Mouse (Mus musculus) hindbrain, postnatal 0 days (tissue): ENCODE data around the gene Syngr1. TPM values are rescaled to one million over a fixed set of nuclear protein-coding genes. Genes with fewer than 3 reads are reported as not detected.

Source experiments
- ATAC-seq: fragments of 200-750 bp; cut with Nextera tagmentation; 2 replicates; pipeline ENCODE4 v1.8.0; 2017; ENCODE audit warnings: mild to moderate bottlenecking, moderate TSS enrichment, moderate library complexity
- DNase-seq: peaks from one replicate; pipeline ENCODE4 v3.0.0-alpha.2; 2015; ENCODE audit warnings: low spot score
- H3K27ac ChIP-seq: fragments of 300-500 bp; sonication (generic); 2 replicates; pipeline ENCODE4 v1.5.1; 2014; ENCODE audit warnings: mild to moderate bottlenecking
- H3K27me3 ChIP-seq: fragments of 300-500 bp; sonication (generic); 2 replicates; pipeline ENCODE4 v1.6.1; 2014; ENCODE audit warnings: low read length, mixed read lengths; ENCODE audit not compliant: insufficient read depth
- H3K36me3 ChIP-seq: fragments of 300-500 bp; sonication (generic); 2 replicates; pipeline ENCODE4 v1.6.1; 2014; ENCODE audit warnings: low read length, mixed read lengths; ENCODE audit not compliant: insufficient read depth
- H3K4me1 ChIP-seq: fragments of 300-500 bp; sonication (generic); 2 replicates; pipeline ENCODE4 v1.6.1; 2014; ENCODE audit warnings: antibody characterized with exemption, low read length, mixed read lengths; ENCODE audit not compliant: insufficient read depth
- H3K4me2 ChIP-seq: fragments of 300-500 bp; sonication (generic); 2 replicates; pipeline ENCODE4 v1.6.1; 2014; ENCODE audit warnings: low read depth, mild to moderate bottlenecking, low read length, moderate library complexity, mixed read lengths
- H3K4me3 ChIP-seq: fragments of 300-500 bp; sonication (generic); 2 replicates; pipeline ENCODE4 v1.5.1; 2014; ENCODE audit warnings: low read length
- H3K9ac ChIP-seq: fragments of 300-500 bp; sonication (generic); replicated peaks from 2 replicates; pipeline ENCODE4 v1.6.1; 2014; ENCODE audit warnings: mild to moderate bottlenecking, low read length, moderate library complexity, mixed read lengths
- H3K9me3 ChIP-seq: fragments of 300-500 bp; sonication (generic); 2 replicates; pipeline ENCODE4 v1.6.1; 2016; ENCODE audit warnings: low read length, mixed read lengths
- CTCF ChIP-seq: IDR thresholded peaks from 2 replicates; pipeline ENCODE4 v1.5.1; 2016; ENCODE audit warnings: antibody characterized with exemption, control low read depth, low read depth
- WGBS: fragments of 180-500 bp; shearing (Covaris S2); extraction: QIAGEN DNeasy Blood & Tissue Kit; methylation state at CpG from one replicate; pipeline ENCODE4 v1.1.7; 2014; 5-methylcytosine and 5-hydroxymethylcytosine counted together
- microRNA-seq, 2 experiments: library from miRNA; unstranded; fragments of <30 nt; microRNA quantifications; one replicate each; pipeline ENCODE4; 2016
- polyA plus RNA-seq: library from polyadenylated mRNA; unstranded; fragments of >200 nt; fragmentation: Nextera tagmentation; extraction: Ambion mirVana; gene quantifications from 2 replicates; pipeline ENCODE4 v1.2.1, GENCODE M21; 2015
- total RNA-seq: library from RNA; depleted of rRNA; stranded (reverse); fragments of >200 nt; gene quantifications from 2 replicates; pipeline ENCODE4 v1.2.3, GENCODE M21; 2014; rRNA removed

Syngr1 gene
- total and polyA plus RNA-seq, 2 experiments from 2014 or later = 78.6 to 155 TPM

DNA sequence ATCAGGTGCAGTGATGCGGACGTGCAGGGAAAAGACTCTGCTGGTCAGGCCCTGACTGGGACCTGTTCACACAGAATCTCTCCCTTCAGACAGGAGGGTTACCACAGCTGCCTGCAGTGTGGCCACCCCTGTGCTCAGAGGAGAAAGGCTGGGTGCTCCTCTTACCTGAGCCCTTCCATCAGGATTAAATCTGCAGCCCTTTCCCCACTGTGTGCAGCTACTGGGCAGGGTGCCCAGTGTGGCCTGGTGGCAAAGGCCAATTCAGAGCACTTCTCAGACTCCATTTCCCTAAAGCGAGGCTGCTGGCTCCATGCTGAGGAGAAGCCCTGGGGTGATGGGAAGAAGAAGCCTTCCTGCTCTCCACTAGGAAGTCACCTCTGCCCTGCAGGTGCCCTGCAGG lies 70.1 kb downstream of the Syngr1 start:
- 77% methylated on average over 3 of the region's 3 CpGs for WGBS
- Histone ChIP-seq H3K9ac (no peak overlapping the region), H3K4me2 (no peak overlapping the region), H3K27me3 (no peaks in the 10 kb centered on the region), H3K27ac (no peak overlapping the region), H3K9me3 (no peaks in the 10 kb centered on the region), H3K4me3 (no peak overlapping the region), H3K4me1 (peaks cover 5% of the 10 kb centered on the region; the same call in 1 of the 2 replicates), H3K36me3 (peaks cover 45% of the 10 kb centered on the region)
- DNase-seq = no peak
- ATAC-seq = no peak
- no peak for TF ChIP-seq CTCF

DNA sequence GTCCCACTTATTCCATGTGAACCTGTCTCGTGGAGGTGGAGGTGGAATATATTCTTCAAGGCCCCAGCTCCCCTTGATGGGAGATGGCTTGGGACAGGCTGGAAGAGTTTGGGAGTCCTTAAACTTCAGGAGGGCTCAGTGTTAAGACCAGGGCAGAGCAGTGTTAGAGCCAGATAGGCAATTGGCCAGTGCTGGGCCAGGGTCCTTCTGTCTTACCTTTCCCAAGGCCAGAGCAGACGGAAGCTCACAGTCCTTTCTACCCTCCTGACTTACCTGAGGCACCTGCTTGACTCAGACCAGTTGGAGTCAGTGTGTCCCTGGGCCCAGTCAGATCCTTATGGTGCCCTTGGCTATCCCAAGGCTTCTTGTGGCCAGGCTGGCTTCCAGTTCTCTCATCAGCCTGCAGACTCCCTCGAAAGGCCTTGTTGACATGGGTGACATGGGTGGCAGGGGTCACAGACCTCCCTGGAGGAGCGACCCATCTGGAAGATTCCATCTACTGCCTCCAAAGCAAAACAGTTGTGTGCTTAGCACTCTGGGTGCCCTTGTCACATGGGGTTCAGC lies 71.3 kb downstream of the Syngr1 start:
- Histone ChIP-seq H3K9me3 (no peaks in the 10 kb centered on the region), H3K27me3 (no peaks in the 10 kb centered on the region), H3K4me3 (no peak overlapping the region), H3K27ac (no peak overlapping the region), H3K4me1 (peaks cover 5% of the 10 kb centered on the region; the same call in 1 of the 2 replicates), H3K9ac (no peak overlapping the region), H3K36me3 (peaks cover 44% of the 10 kb centered on the region), H3K4me2 (no peak overlapping the region)
- no peak for TF ChIP-seq CTCF
- DNase-seq (no peak), ATAC-seq (no peak)
- 84% methylated on average over 4 of the region's 4 CpGs for WGBS

DNA sequence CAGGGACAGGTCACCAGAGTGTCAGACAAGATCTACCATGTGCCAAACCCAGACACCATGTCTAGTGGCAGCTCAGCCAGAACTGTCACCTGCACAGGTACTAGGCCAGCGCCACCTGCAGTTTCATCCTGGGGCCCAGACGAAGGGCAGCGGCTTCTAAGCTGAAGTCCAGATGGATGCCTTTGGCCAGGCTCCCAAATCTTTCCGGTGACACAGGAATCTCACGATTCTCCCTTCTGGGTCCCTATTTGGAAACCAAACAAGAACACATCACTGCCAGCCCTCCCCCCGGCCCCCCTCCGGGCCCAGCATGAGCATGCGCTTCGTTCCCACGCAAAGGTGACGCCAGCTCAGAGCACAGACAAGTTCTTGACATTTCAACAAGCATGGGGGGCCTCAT lies 72.1 kb downstream of the Syngr1 start:
- TF ChIP-seq CTCF = 0 out of 2 replicates have a peak, but pooled peaks have one; percentile 5
- ATAC-seq = 0 out of 2 replicates have a peak, but pooled peaks have one; percentile 27
- 52% methylated on average over 11 of the region's 11 CpGs for WGBS
- H3K27ac ChIP-seq = peak overlapping the region; percentile 3; the same call in 1 of the 2 replicates
- H3K36me3 ChIP-seq = peaks cover 36% of the 10 kb centered on the region
- H3K4me2 ChIP-seq = no peak overlapping the region
- no peak overlapping the region for H3K9ac ChIP-seq
- H3K4me1 ChIP-seq = peaks cover 5% of the 10 kb centered on the region; the same call in 1 of the 2 replicates
- no peaks in the 10 kb centered on the region for H3K9me3 ChIP-seq
- peak; percentile 63 for DNase-seq
- no peak overlapping the region for H3K4me3 ChIP-seq
- H3K27me3 ChIP-seq = no peaks in the 10 kb centered on the region

DNA sequence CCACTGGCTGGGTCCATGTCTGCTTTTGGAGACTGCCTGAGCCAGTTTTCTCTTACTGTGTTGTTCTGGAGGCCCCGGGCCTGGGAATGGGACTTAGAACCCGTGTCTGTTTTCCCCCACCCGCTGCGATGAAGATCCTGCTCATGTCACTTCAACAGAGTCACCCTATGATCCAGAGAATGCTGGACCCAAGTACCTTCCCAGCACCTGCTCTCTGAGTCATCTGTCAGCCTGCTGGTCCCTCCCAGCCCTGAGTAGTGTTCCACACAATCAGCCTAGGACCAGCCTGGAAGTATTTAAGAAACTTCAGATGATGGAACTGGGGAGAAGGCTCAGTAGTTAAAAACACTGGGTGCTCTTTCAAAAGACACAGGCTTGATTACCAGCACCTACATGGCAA lies 72.6 kb downstream of the Syngr1 start:
- Histone ChIP-seq H3K27ac (peak overlapping the region; percentile 3; the same call in 1 of the 2 replicates), H3K27me3 (no peaks in the 10 kb centered on the region), H3K9ac (no peak overlapping the region), H3K4me1 (peaks cover 5% of the 10 kb centered on the region; the same call in 1 of the 2 replicates), H3K36me3 (peaks cover 31% of the 10 kb centered on the region), H3K4me2 (no peak overlapping the region), H3K4me3 (no peak overlapping the region), H3K9me3 (no peaks in the 10 kb centered on the region)
- 70% methylated on average over 4 of the region's 4 CpGs for WGBS
- ATAC-seq = no peak
- DNase-seq = no peak
- no peak for TF ChIP-seq CTCF

DNA sequence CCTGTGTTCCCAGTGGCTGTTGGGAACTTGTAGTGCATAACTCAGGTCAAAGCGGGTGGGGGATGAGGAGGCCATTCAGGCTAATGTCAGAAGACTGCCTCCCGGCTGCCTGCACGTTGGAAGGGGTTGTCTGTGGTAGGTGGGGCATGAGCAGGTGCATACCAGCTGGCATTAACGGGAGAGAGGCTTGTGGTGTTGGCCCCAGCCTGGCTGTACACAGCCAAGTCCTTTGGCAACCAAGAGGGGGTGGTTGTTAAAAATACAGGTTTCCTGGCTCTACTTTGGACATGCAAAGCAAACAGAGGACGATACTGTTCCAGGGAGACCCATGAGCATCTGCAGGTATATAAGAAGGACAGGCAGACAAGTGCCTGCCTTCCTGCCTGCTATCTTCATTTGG lies 74.3 kb downstream of the Syngr1 start:
- ATAC-seq (no peak), DNase-seq (no peak)
- WGBS = 49% methylated on average over 5 of the region's 5 CpGs
- no peaks in the 10 kb centered on the region for H3K9me3 ChIP-seq
- no peak for TF ChIP-seq CTCF
- H3K4me1 ChIP-seq = peaks cover 5% of the 10 kb centered on the region; the same call in 1 of the 2 replicates
- H3K9ac ChIP-seq = no peak overlapping the region
- H3K27me3 ChIP-seq = no peaks in the 10 kb centered on the region
- no peak overlapping the region for H3K4me3 ChIP-seq
- H3K36me3 ChIP-seq = peaks cover 15% of the 10 kb centered on the region; the same call in 1 of the 2 replicates
- no peak overlapping the region for H3K4me2 ChIP-seq
- no peak overlapping the region for H3K27ac ChIP-seq

Small RNAs within 50 kb of the gene (microRNA-seq; reads per million reads assigned to microRNA genes)
- 16.8 to 20.3 reads per million in 2 experiments for gene Snord43

Other genes starting within 250 kb of the Syngr1 start
- 3.5 and 5.3 TPM in 2 replicates for gene Apobec3, start 199.7 kb upstream of the Syngr1 start, total RNA-seq
- gene Apobec3, start 199.7 kb upstream of the Syngr1 start, polyA plus RNA-seq = 3.9 and 4.5 TPM in 2 replicates
- 5.1 and 9.5 TPM in 2 replicates for gene Cbx7, start 120.2 kb upstream of the Syngr1 start, total RNA-seq
- gene Cbx7, start 120.2 kb upstream of the Syngr1 start, polyA plus RNA-seq = 2.9 and 3.1 TPM in 2 replicates
- gene Pdgfb, start 76.4 kb upstream of the Syngr1 start, total RNA-seq = 31.0 and 33.4 TPM in 2 replicates
- 8.3 and 9.5 TPM in 2 replicates for gene Pdgfb, start 76.4 kb upstream of the Syngr1 start, polyA plus RNA-seq
- 599 and 600 TPM in 2 replicates for gene Rpl3, start 534 bp downstream of the Syngr1 start, total RNA-seq
- gene Rpl3, start 534 bp downstream of the Syngr1 start, polyA plus RNA-seq = 527 and 544 TPM in 2 replicates
- 55.0 and 58.6 TPM in 2 replicates for gene Tab1, start 41.8 kb downstream of the Syngr1 start, total RNA-seq
- gene Tab1, start 41.8 kb downstream of the Syngr1 start, polyA plus RNA-seq = 26.5 and 27.9 TPM in 2 replicates
- 99.6 and 106 TPM in 2 replicates for gene Mgat3, start 82.4 kb downstream of the Syngr1 start, total RNA-seq
- 13.2 and 13.5 TPM in 2 replicates for gene Mgat3, start 82.4 kb downstream of the Syngr1 start, polyA plus RNA-seq
- 46.3 and 51.1 TPM in 2 replicates for gene Mief1, start 142.7 kb downstream of the Syngr1 start, total RNA-seq
- 20.3 and 22.0 TPM in 2 replicates for gene Mief1, start 142.7 kb downstream of the Syngr1 start, polyA plus RNA-seq
- gene AC140267.1, start 144.5 kb downstream of the Syngr1 start, total RNA-seq = not detected in 2 replicates
- gene AC140267.1, start 144.5 kb downstream of the Syngr1 start, polyA plus RNA-seq = not detected in 2 replicates
- 140 and 157 TPM in 2 replicates for gene Atf4, start 163.8 kb downstream of the Syngr1 start, total RNA-seq
- gene Atf4, start 163.8 kb downstream of the Syngr1 start, polyA plus RNA-seq = 104 and 109 TPM in 2 replicates
- gene Rps19bp1, start 173.0 kb downstream of the Syngr1 start, total RNA-seq = 29.0 and 51.6 TPM in 2 replicates
- gene Rps19bp1, start 173.0 kb downstream of the Syngr1 start, polyA plus RNA-seq = 78.4 and 81.3 TPM in 2 replicates
- gene Cacna1i, start 195.9 kb downstream of the Syngr1 start, total RNA-seq = 10.8 and 14.0 TPM in 2 replicates
- gene Cacna1i, start 195.9 kb downstream of the Syngr1 start, polyA plus RNA-seq = 0.47 and 0.50 TPM in 2 replicates